Mouse (Mus musculus) layer of hippocampus, postnatal 36 days (tissue): ENCODE measurements at regions not wholly inside any gene's neighbourhood (a gene's known extent, or its start where the extent isn't known, plus 50 kb on each side); places are given as distances from the start of the nearest gene placed in this dataset.

Experiments
- DNase-seq, 2 experiments: peaks; one replicate each; pipeline ENCODE4 v3.0.0; 2022

DNA sequence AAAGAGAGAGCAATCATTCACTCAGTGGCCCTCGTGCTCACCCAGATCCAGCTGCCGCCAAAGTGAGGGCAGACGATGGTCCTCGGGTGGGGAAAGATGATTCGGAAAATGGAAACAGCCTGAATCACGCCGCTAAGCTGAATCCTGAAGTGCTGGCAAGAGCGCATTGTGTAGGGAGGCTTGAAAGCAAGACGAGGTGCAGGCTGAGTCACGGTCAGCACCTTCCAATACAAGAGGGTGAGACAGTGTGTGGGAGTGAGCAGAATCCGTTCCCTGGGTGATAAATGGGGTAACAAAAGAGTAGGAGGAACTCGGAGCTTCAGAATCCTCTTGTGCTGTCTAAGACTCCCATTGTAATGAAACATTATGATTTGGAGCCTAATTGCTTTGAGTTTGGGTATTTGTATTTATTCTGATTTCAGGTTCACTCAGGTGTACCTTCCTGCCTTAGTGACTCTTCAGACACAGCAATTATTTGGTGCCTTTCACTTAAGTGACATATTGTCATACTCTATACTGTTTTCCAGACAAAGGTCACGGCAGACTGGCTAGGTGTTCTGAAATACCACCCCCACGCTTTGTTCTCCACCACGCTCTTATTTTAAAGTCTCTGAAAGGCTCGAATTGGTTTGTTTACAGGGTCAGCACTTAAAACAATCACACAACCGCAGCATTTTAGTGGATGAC is 70.0 kb downstream of the Mbip start:
- peak; percentile 16 to 18 for DNase-seq

DNA sequence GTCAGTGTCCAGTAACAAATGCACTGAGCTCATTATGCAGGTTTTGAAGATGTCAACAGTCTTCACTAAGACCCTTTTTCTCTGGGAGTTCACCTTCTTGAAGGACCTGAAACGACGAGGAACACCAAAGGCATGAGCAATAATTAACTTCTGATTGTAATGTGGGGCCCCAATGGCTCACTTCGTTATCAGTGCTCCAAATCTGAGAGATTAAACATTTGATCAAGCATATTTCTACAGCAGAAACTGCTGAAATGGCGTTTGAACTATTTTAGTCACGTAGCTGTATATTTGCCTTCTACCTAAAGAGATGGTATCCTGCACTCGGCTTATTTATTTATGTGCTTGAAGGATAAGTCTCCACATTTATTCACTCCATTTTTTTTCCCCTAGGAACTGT is 80.6 kb downstream of the Mbip start:
- DNase-seq: no peak

DNA sequence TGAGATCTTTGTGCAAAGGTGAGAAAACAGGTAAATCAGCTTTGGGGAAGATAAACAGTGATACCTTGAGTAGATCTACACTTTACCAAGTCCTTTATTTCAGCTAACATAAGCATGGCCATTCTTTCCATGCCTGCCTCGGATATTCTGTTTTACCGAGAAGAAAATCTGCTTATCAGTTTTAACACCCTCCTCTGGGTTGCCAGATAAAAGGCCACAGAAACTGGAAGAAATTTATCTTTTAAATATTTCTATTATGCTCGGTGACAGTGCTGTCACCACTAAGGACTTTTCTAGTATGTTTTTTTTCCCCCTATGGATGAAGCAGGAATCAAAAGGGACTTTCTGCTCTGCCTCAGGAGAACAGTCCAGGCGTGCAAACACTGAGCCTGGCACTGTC is 84.2 kb downstream of the Mbip start:
- no peak for DNase-seq

DNA sequence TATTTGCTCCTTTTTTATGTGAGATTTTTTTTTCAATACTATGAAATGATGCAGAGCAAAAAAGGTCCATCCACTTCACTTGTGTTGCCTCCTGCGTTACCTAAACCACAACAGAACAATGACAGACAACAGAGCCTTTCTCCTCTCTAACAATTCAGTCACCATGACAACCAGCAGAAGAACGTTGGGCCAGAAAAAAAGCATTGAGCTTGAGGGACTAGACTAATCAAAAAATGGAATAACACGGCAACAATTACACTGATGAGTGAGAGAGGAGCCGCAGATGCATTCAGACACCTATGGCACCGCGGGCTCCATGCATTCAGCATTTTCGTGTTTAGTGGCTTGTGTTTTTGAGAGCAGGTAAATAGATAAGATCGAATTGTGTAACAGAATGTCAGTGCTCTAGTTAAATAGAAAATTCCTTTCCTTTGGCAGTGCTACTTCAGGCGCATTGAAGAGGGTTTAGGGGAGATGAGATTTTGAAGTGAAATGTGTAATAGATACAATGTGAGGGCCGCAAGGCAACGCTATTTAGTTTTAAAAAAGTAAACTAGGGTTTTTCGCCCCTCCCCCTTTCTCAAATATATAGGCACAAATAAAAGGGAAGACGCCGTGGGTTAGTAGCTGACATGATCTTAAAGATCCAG is 87.2 kb downstream of the Mbip start:
- peak; percentile 5 to 19 for DNase-seq

DNA sequence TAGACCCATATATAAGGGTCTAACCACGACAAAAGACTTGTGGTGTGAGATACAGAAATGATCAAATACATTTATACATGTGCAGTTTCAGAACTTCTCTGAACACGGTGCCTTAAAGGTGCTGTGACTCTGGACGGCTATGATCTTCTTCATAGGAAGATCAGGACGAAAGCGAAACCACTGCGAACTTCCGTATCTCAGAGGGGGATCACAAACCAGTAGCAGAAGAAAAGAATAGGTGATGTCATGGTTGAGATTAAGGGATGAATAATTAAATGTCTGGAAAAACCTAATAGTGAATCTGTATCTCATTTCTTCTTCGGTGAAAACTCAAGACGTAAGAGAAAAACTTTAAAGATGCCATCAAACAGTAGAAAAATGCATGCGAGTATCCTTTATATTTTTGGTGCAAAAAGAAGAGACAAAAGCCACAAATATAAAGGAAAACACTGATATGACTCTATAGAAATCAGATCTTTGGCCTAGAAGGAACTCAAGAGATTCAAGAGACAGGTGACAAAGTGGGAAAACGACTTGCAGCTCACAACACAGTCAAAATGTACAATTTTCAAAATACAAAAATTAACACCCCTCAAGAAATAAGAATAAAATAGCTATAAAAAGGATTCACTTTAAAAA is 89.3 kb downstream of the Mbip start:
- no peak for DNase-seq

DNA sequence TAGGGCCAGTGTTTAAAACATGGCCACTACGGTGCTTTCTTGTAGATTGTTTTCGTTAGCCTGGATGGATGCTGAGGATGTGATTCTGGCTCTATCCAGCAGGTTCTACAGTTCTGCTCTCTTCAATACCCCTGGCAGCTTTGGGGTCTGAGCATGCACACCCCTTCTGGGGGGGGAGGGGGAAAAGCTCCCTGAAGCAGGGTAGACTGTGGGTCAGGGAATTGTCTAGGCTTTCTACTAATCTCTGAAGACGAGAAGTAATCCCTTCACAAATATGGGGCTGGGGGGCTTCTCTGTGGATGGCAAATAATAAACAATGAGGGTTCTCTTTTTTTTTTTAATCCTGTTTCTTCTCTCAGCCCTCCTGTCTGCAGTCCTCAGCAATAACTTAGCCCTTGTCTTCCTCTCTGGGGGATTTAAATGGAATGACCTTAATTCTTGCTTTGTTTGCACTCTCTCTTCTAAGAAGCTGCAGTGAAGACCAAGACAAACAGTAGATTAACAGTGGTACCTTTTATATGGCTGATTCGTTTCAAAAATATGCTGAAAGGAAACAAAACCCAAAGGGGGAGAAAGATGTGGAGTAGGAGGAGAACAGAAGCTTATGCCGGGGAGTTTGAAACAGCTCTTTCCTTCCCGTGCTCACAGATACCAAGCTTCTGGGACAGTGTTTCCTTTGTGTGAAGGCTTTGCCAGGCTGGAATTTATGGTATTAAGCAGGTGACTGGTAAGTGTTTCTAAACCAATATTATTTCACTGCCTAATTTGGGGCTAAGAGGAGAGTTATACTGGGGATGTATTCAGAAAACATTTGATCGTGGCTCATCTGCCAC is 92.9 kb downstream of the Mbip start:
- no peak for DNase-seq

DNA sequence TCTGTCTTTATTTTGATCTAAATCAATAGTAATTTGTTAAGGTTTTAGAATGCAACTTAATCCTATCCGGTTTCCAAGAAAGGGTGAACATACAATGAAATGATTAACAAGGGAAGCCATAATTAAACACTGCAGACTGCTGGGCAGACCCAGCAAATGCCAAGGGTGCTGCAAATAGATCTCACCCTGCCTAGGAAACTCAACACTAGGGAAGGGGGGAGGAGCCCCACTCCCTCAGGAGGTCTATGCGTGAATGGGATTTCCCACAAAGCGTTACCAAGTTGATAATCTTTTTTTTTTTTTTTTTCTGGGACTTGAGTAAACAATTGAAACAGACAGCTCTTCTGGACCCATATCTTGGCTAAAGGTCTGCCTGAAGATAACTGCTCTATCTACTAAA is 95.4 kb downstream of the Mbip start:
- no peak for DNase-seq

DNA sequence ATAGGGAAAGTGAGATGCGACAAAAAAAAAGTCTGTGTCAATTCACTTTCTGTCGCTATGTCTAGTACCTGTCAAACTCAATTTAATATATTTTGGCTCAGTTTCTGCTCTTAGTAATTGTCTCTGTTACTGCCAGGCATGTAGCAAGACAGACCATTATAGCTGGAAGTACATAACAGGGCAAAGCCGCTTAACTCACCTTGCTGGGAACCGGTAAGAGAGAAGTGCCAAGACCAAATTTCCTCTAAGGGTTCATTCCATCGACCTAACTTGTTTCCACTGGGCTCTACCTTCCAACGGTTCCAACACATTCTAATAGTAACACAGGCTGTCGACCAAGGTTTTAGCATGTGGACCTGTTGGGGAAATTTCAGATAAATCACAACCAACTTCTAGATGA is 99.3 kb downstream of the Mbip start:
- no peak for DNase-seq

DNA sequence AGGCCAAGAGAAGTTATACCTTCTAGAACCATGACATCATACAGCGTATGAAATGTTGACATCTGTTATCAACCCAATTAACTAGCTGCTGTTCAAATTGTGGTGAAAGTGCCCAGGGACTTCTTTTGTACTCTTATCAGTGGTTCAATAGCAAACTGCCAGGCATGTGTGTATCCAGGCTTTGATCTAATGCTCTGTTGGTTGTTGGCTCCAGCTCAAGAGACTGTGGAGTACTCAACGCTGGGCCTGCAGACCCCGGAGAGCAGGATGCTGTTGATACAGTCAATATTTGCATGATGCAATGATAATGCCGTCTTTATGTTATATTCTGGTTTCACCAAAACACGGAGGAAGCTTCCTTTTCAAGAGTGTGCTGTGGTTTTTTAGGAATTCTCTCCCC is 102.9 kb downstream of the Mbip start:
- DNase-seq: no peak

DNA sequence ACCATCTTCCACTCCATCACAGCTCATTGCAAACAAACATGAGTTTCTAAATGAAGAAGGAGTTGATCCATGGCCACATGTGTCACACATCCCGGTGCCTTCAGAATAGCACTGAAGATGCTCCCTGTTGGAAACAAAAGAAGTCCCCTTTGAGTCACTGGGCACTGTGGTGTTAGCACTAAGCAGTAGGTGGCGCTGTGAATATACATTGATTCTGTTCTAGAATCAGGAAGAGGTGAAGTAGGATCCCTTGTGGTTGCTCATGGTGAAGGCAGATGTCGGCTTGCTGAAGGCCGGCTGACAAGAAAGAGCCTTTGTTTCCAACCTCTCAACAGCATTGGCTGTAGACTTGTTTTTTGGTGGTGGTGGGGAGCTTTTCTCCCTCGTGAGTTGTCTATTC is 104.0 kb downstream of the Mbip start:
- DNase-seq: peak; percentile 8 to 27

DNA sequence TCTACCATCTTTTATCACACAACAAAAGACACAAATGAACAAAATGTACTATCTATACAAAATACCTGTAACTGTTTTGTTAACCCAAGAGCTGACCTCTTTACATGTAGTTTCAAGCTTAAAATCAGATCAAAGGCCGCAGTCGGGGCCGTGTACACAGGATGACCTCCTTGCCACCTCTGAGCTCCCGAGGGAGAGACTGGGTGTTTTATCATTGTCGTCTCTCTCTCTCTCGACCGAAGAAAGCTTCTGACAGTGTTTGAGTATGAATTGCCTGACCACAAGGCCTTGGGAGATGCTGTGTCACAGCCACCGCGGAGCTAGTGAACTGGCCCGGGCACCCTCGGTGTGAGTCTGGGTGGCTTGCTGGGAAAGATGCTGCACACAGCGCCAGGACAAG is 105.5 kb downstream of the Mbip start:
- no peak for DNase-seq

DNA sequence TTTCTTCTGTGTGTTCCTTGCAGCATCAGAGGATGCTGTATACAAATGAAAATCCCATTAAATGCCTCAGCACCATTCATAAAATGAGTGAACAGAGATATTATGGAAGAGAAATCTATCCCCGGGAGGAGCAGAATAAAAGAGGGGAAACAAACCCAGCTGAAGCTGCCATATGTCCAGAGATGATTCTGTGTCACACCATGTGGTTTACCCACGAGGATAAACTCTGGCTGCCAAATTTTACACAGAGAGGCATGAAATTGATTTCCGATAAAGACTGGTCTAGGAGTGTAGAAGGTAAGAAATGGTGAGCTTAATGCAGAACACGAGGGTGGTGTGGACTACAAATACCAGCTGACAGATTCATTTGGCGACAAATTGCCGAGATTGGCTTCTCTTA is 111.1 kb downstream of the Mbip start:
- peak; percentile 11 to 33 for DNase-seq

DNA sequence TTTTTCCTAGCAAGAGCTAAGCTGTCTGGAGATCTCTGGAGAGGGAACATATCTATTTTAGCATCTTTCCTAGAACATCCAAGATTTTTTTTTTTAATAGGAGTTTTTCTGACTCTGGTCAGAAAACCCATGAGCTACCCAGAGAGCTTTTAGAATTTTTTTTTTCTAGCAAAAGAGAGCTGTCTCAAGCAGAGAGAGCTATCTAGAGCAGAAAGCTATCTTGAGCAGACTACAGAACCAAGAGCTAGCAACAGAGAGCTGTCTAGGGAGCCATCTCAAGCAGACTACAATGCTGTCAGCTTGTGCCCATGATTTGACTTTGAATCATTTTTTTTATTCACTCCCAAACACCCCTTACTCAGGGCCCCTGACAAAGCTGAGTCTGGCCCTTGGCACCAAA is 112.5 kb downstream of the Mbip start:
- no peak for DNase-seq

DNA sequence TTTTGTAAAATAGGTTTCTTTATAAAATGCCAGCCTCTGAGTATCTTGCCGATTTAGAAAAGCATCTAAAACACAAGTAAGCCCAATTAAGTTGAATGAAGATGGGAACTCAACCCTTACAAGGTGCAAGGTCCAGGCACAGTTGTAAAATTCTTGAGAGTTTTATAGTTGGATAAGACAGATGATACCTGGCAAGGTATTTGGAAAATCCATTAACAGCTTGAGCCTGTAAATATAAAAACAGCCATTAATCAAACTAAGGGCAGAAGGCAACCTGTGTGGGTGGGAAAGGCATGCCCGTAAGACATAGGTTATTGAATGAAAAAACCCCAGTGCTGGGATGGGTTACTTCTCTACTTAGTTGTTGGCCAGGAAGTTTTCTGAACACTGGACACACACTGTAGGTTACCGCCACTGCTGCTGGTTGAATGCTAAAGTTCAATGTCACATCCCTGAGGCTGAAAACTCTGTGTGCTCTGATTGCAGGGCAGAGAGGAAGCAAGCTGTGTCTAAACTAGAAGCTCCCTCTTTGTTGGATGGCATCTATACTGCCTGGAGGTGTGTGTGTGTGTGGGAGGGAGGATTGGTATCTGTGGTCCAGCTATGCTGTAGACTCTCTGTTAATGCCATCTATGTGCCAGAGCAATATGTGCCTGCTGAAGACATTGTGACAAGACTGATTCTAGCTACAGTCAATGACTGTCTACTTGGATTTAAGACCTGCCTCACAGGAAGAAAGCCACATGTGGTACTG is 121.4 kb downstream of the Mbip start:
- no peak for DNase-seq

DNA sequence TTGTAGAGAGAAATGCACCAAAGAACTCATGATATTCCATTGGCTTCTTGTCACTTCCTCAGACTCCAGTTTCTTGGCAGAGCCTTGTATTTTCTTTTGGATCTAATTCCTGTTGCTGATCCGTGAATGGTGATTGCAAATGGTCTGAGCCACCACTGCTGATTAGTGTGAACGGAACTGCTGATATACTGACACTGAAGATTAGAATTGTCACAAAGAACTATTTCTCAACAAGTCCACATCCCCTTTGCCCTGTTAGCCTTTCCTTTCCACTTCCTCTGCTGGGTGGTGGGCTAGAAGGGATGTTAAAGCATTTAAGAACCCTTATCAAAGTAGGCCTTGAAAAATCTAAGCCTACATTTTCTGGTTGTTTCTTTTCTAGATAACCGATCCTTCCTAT is 152.2 kb downstream of the Mbip start:
- no peak for DNase-seq

DNA sequence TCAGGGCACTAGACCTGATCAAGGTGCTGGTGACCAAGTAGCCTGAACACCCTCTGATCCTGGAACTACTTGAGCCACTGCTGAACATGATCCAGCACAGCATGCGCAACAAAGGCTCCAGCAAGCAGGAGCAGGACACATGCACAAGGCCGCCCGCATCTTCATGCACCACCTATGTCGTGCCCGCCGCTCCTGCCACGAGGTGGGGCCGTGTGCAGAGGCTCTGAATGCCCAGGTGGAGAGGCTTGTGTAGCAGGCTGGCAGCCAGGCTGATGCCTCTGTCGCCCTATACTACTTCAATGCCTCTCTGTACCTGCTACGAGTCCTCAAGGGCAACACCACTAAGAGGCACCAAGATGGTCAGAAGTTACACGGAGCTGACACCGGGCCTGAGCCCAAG is 156.1 kb downstream of the Mbip start:
- no peak for DNase-seq

DNA sequence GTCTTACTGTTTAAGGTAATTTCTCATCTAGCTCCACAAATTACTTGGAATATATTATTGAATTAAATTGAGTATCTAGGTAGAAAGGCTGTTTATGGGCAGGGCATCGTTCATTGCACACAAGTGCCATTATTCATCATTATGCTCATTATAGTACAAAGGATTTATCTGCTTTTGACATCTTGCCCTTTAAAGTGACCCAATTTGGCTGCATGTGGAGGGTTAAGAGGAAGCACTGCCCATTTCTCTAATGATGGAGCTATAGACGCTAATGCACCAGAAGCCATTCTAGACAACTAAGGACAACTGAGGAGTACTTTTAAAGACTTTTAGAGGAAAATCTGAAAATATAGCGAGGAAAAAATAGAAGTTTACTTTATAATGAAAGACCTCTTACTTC is 185.0 kb downstream of the Mbip start:
- no peak for DNase-seq

DNA sequence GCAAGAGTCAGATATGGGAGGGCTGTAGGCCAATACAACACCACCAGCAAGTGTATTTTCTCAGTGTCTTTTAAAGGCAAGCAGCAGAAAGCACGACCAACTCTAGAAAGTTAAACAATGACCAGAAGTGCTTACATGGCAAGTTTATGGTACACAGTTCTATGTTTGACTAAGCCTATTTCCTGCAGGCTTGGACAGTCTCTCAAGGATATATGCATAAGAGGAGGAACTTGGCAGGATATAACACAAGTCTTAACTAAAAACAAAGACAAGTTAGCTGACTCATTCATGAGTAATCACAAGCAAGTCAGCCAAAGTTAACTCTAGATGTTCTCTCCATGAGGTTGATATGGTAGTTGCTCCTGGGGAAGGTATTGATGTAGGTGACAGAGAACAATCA is 201.3 kb downstream of the Mbip start:
- no peak for DNase-seq

DNA sequence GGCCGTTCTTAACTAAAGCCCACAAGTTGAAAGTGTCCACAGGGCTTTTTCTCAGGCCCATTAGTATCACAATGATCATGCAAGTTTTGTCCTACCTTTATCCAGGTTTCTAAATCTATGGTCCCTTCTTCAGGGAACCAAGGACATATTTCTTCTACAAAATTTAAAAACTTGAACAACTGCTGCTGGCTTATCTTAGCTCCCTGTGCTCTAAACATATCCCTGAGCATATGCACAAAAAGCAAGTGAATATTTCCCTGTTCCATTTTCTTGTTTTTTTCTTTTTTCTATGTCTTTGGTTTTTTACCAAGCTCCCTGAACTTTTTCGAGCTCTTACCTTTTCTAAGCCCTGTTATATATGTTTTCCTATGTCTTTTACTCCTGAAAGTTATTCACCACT is 201.9 kb downstream of the Mbip start:
- DNase-seq: no peak

DNA sequence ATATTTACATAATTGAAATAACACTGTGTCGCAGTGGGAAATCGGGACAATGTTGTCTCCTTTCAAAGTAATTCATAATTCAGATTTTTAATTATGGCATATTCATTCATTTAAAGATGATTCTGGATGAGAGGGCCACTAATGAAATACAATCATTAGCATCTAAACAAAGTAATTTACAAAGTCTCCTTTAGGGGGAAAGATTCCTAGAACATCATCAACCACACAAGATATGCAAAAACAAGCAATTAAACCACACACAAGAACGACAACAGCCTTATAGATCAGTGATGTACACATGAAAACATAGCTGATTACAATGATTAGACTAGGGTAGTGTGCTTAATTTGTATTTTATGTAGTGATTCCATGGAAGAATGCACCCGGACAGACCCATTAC is 231.2 kb downstream of the Mbip start:
- no peak for DNase-seq

DNA sequence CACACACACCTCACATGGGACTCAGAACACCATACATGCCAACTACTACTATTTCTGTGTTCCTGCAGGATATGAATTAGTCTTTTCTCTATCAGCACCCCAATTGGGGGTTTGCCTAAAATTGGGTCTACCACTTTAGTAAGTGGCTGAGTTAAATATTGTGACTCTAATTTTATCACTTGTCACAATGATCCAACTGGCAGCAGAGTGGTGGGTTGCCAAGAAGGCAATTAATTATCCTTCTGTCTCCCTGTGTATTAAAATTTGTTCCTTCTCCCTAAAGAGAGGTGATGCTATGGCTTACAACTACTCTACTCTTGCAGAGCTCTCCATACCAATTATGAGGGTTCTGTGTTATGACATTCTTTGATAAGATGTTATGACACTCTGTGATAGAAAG is 245.3 kb downstream of the Brms1l start:
- DNase-seq: no peak

DNA sequence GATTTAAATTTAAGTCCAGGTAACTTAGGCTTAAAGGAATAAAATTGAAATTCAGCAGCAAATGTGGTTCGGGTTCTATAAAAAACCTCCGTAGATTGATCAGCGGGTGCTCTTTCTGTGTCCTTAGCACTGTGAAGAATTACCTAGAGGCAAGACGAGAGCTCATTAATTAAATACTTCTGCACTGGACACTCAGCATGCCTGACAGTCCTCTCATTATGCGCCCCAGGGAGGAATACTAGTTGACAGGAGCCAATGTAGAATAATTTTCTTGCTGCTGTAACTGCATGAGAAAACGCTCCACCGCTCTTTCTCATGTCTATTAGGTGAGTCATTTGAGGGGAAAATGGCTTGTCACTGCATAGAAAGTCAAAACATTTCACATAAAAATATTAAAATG is 228.1 kb downstream of the Brms1l start:
- DNase-seq: no peak

DNA sequence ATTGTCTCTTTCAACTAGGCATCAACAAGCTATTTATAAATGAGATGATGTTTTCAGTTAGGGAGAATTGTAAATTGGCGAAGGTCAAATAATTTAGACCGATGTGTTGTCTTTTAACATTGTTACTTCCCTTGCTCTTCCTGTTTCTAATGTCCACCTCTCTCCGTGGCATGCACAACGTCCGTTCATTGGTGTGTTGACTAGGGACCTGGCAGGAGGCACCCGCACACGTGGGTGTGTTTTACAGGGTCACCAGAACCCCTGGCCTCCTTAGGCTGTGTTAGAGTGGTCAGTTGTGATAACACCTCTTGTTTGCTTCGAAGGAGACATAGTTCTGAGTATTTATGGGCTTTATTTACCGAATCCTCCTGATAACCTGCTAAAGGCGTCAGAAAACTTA is 222.8 kb downstream of the Brms1l start:
- DNase-seq: no peak
